Mouse (Mus musculus) skeletal muscle tissue, adult 2 months (tissue): Measurements from ENCODE around the gene Rarb.

Source experiments
- DNase-seq: peaks from one replicate; pipeline ENCODE4 v3.0.0-alpha.2; 2012; ENCODE audit warnings: low read depth, low spot score

The Rarb gene

DNA sequence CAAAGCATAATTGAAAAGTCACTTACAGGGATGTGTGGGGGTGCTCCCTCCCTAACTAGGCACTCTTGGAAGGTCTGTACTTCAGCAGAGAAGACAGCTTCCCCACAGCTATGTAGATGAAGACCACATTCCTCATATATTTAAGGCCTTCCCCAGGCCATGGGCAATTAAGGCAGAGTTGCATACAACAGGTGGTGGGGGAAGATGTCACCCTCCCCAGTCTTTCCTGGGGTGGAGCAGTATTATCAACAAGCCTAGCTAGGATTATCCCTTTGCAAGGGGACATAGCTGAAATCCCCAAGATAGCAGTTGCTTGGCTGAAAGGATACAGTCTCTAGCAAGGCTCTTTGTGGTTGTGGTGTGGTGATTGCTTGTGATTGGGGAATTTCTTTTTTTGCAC is 240.9 kb downstream of the Rarb start:
- no peak for DNase-seq

DNA sequence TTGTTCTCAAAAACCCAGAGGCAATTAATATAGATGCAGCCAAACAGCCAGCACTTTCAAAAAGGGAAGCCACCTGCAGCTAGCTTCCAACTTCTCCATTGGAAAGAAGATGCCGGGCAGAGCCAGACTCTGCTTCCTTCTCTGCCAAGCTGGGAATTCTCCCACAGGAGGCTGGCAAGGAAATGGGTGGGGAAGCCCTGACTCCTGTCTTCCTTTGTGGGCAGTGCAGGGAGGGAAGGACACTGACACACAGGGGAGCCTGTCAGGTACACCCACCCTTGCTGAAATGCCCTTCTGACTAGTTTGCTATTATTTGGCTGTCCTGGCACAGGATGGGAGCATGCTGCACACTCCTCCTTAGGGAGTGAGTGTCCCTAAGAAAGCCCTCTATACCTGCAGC is 241.9 kb downstream of the Rarb start:
- no peak for DNase-seq

DNA sequence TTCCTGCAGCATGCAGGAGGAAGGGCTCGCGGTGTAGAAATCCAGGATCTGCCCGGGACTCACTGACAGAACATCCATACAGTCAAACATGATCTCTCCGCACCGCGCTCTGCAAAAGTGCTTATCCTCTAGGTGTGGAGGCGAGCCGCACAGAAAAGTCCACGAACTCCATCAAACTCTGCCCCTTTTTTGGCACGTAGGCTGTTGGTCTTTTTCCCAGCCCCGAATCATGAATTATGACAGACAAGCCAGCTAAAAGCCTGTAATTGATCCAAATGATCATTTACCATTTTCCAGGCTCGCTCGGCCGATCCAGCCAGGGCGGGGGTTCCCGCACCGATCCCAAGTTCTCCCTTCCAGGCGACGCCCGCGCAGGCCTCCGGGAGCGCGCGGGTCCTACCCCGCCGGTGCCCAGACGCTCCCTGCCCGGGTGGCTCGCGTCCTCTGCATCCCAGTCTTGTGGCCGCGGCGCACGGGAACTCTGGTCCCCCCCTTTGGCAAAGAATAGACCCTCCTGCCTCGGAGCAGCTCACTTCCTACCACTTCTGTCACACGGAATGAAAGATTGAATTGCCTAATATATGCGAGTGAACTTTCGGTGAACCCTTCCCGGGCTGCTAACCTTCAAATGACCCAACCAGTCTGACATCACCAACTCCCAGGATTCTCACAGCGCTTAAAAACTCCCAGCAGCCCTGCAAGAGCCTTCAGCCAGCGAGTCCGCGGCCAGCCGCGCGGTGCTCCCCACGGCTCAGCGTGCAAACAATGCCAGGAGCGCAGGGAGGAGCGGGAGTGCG is 243.8 kb downstream of the Rarb start:
- peak; percentile 88 for DNase-seq

DNA sequence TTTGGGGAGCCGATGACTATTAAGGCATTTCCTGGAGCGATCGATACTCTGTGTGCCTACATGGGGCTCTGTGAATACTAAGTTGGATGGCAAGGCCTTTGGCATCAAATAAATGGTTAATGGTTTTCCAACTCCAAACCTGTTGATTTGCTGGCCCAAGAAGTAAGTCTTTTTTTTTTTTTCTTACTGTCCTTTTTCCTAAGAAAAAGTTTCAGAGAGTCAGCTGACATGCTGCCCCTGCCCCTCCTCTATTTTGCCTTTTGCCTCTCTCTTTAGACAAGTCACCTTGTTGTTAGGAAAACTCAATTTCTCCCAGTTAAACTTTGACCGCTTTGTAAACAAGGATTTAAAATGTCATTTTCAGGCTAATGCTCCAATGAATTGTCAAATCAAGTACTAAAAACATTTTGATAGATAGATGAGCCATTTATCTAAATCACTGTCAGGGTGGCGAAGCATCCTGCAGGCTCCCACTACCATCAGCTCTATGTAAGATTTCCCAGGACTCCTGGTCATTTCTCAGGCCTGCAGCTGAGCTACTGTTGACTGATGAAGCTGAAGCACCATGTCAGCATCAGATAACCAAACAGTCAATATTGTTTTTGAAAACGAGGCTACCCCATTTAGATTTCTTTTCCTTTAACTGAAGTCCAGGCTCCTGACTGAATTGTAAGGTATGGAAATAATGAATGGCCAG is 245.3 kb downstream of the Rarb start:
- no peak for DNase-seq

DNA sequence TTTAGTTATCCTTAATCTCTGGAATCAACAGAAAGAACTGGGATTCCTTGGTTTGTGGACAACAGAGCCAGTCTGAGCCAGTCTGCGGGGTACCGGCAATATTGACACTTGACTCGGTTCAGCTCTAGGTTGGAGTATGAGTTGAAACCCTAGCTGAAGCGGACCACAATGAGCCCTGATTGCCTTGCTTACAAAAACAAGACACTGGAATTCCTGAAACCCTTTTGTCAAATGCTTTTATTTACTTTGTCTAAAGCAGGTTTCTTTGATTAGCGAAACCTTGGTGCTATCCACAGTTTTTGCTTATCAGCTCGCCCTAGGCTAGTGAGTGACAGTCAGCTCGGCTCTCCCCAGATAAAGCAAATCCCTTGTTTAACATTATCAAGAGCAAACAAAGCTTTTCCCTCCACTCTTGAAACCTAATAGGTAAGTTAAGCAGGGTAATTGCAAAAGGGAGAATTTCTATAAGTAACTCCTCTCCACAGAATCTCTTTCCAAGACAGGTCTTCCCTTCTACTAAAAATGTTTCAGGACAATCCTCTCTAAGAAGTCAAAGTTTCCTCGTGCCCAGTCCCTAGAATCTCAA is 246.1 kb downstream of the Rarb start:
- no peak for DNase-seq

DNA sequence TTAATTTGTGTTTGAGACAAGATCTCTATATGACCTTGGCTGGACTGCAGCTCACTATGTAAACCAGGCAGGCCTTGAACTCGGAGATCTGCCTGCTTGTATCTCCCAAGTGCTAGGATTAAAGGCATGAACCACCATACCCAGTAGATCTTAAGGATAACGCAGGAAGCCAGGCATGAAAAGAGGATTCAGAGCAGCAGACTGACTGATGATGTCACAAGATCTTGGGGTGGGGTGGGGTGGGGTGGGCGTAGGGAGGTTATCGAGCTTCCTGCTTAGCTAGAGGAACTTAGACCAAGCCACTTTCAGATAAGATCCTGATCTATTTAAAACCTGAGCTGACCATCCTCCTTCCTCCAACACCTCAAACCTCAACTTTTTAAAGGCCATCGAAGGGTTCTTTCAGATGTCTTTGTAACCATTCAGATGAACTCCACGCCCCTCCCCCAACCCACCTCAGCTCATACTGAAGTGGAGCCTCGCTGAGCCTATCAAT is 249.4 kb downstream of the Rarb start:
- DNase-seq: no peak

DNA sequence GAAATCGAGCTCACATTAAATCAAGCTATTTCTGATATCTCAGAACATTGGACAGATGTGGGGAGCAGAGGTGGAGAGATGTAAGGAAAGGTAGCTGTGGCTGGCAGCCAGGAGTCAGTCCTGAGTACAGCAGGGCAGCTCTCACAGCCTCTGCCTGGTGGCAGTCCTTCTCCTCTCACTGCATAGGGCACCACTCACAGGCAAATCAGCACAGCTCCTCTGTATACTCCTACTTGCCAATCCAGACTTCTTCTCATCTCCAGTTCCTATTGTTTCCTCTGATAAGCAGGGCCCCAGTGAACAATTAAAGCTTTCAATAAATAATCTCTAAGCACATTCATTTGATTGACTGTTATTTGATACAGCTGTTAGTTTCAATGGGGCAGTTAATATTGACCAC is 252.0 kb downstream of the Rarb start:
- DNase-seq: no peak

DNA sequence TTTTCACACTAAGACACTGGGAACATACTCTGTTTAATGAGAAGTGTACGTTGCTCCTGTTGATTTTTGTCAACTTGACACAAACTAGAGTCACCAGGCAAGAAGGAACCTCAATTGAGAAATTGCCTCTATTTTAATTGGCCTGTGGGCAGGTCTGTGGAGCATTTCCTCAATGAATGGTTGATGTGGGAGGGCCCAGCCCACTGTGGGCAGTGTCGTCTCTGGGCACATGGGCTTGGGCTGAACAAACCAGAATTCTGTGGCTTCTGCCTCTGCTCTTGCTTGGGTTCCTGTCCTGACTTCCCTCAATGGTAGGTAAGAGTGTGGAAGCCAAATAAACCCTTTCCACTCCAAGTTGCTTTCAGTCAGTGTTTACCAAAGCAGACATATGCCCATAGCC is 255.0 kb downstream of the Rarb start:
- no peak for DNase-seq

DNA sequence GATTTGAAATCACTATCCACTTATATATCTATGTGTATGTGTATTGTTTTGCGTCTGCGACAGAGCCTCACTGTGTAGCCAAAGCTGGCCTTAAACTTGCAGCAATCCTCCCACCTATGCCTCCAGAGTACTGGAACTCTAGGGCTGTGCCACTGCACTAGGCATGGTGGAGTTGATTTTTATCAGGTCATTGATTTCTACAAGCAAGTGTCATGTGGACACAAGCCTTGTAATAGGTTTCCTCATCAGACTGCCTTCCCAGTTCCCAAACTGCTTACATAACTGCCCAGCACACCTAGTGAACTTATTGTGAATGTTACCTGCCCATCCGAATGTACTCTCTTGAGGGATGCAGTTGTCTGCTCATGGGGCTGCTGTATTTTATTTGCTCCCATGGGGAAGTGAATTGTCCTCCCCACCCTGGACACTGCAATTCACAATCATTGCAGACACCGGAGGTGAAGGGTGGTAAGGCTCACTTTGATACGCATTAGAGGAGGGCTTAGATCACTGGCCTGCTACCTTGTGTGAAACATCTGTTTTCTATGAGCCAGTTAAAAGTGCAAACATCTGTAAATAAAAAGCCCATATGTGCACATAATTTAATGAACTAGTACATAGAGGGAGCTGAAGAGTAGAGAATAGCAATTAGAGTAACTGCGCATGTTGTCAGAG is 257.3 kb downstream of the Rarb start:
- DNase-seq: no peak

DNA sequence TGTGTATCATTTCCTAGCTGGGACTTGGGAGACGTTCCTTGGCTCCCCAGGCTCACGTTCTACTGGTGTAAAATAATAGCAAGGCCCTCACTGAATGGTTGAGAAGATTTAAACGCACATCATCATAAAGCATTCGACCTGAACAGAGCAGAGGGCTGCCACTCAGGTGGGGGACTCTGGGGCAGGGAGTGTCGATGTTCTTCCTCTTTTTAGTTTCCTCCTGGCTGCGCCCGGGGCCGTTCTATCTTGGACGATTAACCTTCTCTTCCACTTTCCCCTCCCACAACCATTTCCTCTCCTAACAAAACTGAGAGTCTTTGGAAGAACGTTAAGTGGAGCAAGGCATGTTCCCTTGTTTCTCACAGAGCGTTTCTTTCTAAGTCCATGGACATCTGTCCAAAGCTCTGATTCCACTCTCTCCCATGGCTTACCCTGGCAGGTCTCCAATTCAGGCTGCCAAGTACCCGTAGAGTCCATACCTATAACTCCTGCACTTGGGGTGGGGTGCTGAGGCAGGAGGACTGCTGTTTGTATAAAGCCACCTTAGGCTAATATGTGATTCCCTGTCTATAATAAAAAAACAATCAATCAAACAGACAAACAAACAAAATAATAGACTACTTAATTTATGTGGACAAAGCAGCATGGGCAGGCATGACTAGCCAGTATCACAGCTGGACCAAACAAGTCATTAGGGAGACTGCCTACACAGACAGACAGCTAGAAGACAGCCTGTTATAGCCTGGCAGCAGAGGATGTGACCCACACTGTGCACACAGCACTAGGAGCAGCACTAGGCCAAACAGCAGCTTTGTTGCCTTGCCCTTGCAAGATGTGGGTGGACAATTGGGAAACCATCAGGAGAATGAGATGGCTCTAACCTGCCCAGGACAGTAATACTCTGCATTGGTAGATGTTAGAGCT is 259.4 kb downstream of the Rarb start:
- no peak for DNase-seq

DNA sequence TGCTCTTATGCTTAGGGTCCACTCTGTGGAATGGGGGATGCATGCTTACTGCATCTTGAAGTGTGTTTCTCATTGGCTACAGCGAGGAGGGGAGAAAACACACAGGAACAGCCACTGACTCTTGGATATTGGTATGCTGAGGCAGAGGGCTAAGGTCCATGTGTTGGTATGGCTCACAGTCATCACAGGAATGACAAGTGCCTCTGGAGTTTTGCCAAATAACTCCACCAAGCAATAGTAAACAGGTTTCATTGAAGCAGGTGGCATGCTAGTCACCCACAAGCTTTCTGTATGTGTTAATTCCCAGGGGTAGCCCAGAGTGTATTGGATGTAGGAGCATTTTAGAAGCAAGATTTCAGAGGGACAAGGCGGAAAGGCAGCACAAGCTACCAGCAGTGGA is 260.9 kb downstream of the Rarb start:
- DNase-seq: no peak

DNA sequence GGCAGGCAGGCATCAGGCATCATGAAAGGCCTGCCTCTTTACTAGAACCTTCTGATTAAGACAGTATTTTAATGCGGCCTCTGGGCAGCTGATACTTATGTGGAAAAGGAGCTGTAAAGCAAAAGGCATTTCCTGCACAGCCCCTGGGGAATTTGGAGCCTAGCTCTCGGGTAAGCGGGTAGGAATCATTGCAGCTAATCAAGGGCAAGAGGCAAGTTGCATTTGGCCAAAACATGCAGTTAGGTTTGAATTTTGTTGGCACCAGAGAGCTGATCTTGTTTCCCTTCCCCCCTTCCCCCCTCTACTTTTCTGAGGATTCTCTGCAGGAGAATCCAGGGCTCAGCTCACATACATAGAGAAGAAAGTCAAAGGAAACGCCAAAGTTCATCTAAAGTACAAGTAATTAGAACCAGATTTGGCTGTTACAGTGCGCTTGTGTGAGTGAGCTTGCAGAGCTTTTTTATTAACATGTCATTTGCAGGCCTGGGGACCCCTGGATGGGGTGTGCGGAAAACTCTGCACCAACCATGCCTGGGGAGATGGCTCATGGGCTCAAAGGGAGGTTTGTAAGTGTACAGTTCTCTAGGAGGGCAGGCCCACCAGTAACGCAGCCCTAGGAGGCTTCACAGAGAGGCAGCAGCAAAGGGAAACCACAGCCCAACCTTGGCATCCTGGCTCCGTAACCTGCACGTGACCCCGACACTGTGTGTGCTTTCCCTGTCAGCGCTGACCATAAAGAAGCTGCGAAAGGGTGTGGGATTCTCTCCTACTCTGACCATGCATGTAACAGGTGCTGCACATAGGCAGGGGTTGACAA is 264.1 kb downstream of the Rarb start:
- DNase-seq: peak; percentile 51

DNA sequence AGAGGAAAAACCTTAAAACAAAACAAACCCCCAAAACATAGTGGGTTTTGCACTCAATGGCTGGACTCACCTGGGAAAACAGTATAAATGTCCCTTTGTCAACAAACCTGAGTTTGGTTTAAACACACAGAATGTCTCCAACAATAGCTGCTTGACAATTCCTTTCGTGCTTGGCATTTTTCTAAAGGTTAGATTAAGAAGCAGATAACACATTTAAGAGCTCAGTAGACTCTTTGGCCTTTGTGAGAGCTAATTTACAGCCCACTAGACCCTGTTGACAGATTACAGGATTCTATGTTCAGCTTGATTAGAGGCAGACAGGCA is 264.7 kb downstream of the Rarb start:
- no peak for DNase-seq

DNA sequence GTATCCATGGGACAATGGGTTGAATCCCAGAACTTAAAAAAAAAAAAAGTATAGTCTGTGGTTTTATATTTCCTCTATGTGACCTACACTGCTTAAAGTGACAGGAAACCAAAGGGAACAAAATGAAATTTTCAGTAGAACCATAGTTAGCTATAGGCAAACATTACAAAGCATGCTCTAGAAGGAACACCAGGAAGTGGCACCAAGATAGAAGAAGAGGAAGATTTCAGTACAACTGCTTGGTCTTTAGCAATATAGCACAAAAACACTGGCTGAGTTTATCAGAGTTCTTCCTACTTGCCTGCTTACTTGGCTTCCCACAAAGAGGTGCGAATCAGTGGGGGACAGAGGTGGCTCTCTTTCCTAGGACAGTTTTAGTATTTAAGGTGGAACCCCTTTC is 266.7 kb downstream of the Rarb start:
- no peak for DNase-seq

DNA sequence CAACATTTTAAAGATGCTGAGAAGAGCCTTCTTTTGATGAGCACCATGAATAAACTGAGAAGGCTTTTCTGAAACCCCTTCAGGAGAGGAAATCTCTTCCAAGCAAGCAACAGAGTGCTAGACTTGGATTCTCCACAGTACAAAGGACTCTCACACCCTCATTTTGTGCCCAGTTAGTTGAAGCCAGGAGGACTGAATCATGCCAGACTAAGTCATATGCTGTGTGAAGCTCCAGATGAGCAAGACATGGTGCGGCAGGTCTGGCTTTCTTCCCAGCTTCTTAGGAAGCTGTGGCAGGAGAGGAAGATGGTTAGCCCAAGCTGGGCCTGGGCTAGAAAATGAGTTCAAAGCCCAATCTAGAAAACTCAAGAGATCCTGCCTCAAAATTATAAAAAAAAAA is 267.1 kb downstream of the Rarb start:
- no peak for DNase-seq

DNA sequence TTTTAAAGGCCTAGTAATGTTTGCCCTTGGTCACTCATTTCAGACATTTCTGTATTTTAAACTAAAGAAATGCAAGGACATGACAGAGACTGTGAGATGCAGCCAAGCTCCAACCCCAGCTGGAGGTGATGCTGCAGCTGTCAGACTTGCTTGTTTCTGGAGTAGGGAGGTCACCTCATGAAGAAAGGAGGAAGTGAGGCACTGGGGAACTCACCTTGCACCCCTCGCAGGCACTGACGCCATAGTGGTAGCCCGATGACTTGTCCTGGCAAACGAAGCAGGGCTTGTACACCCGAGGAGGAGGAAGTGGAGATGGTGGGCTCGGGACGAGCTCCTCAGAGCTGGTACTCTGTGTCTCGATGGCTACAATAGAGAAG is 270.8 kb downstream of the Rarb start:
- DNase-seq: no peak

DNA sequence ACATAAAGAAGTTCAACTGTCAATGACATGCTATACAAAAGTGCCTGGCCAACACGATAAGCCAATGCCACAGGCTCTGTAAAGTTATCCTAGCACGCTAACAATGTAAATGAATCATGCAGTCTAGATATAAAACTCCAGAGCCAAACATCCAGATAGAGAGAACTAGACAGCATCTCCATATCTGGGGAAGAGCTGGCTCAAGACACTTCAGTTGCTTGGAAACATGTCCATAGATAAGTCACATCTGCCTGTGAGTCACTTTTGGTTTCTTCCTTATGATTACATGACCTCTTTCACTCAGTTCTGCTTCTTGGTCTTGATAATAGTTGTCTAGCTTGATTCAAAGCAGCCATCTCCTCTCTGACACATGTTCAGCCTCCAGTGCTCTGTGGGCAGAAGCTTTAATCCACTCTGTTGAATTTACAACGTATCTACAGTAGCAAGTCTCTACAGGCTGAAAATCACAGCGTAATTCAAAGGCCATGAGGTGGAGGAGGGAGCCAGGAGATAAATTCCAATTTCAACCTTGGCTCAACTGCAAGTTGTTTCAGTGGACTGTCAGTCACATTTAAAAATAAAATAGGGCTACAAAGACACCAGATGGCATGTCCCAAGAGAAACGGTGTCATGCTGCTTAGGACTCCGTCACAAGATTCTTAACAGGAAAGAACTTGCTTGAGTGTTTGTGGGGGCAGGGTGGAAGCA is 271.3 kb downstream of the Rarb start:
- peak; percentile 53 for DNase-seq

DNA sequence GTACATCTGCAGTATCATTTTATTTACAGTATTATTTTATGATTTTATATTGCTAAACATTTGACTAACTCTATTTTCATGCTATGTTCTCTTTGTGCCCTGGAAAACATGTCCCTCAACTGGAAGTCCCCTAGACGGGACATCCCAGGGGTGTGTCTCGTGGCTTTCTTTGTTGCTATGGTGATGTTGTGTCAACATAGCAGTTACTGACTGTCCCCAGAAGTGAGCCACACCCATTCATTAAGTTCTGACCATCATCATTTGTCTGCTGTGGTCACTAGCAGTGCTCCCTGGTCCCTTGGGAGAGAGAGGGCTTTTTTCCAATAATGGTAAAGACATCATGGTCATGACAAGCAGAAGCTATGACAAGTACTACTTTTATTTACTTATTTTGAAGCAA is 274.0 kb downstream of the Rarb start:
- no peak for DNase-seq

DNA sequence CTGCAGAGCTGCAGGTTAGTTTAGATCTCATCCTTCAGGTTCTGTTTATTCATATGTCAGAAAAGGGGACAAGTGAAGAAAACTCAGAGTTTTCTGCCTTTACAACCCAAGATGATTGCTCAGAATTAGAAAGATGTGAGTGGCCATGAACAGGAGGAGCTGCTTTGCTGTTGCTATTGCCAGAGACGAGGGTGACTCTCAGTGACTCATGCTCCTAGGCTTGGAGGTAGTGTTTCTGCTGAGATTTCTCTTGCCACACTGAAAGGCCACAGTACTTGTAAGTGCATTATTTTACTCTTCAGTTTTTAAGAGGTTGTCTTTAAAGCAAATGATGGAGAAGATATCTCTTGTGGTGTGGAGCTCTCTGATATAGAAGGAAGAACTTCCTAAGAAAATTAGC is 277.3 kb downstream of the Rarb start:
- no peak for DNase-seq

DNA sequence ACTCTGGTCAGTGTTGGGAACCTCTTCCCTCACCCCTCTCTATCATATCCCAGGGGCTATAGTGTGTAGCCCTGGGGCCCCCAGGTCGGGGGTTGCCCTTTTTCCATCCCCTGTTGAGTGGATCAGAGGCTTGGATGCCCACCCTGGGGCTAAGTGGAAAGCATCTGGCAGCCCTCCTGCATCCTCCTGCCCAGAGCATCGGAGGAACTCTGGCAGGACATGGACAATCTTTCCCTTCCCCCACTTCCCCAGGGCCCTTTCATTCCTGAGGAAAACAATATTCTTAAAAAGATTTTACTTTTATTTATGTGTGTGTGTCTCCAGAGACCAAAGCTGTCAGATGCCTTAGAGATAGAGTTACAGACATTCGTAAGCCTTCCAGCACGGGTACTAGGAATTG is 281.5 kb downstream of the Rarb start:
- no peak for DNase-seq
